Mouse (Mus musculus) lung, postnatal 0 days (tissue): ENCODE data around the gene Opcml.

Experiments
- CTCF ChIP-seq: IDR thresholded peaks from 2 replicates; pipeline ENCODE4 v1.5.1; 2016; ENCODE audit warnings: antibody characterized with exemption, mild to moderate bottlenecking
- EP300 ChIP-seq: IDR thresholded peaks from 2 replicates; pipeline ENCODE4 v1.6.1; 2016; ENCODE audit warnings: antibody characterized with exemption, mild to moderate bottlenecking, control low read depth

DNA sequence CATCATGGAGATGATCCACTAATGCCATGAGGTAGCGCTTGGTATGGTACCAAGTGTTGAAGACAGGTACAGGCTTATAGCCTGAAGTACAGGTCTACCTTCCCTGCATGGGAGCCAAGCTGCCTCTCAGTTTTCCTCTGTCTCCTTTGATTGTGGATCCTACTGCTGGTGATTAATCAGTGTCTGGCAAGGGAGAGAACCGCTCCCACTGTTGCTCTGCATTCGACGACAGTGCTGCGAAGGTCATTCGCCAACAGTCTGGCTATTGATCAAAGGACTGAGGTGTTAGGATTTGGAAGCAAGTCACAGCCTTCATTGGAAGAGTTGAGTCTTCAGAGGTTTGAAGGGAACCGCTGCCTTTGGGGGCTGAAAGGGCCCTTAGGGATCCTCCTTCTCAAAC, 495.8 kb downstream of the Opcml start:
- TF ChIP-seq CTCF = no peak
- no peak for TF ChIP-seq EP300
